Mouse (Mus musculus) lung, adult 2 months (tissue): ENCODE results near the gene Zfp511. TPM values are rescaled to one million over a fixed set of nuclear protein-coding genes. Genes with fewer than 3 reads are reported as not detected.

ENCODE experiments used
- DNase-seq: peaks from one replicate; pipeline ENCODE4 v3.0.0; 2022
- H3K4me1 ChIP-seq: fragments of 200-500 bp; 2 replicates; pipeline ENCODE4 v1.6.1; 2011; ENCODE audit warnings: low read length; ENCODE audit not compliant: control insufficient read depth, insufficient read depth
- H3K4me3 ChIP-seq: fragments of 200-500 bp; replicated peaks from 2 replicates; pipeline ENCODE3; 2011; ENCODE audit warnings: low read depth, mild to moderate bottlenecking, control low read depth, low read length; ENCODE audit errors: extremely low read depth
- POLR2A ChIP-seq: fragments of 200-500 bp; IDR thresholded peaks from 2 replicates; pipeline ENCODE4 v1.6.1; 2011; ENCODE audit warnings: low read depth, mild to moderate bottlenecking, control low read depth, low read length, borderline replicate concordance; ENCODE audit errors: extremely low read depth
- WGBS: fragments of 180-500 bp; shearing (Covaris S2); methylation state at CpG from one replicate; pipeline ENCODE4 v1.1.7; 2018; 5-methylcytosine and 5-hydroxymethylcytosine counted together
- polyA plus RNA-seq: library from polyadenylated mRNA; depleted of rRNA; stranded (reverse); fragments of >200 nt; gene quantifications from 2 replicates; pipeline ENCODE4 v1.2.3, GENCODE M21; 2012; rRNA removed

Zfp511 gene
- polyA plus RNA-seq, 1 experiment = 85.5 TPM

- WGBS = 9% methylated on average over 18 of the region's 18 CpGs
- no peak for TF ChIP-seq POLR2A
- no peak within 1 kb of the TSS for H3K4me3 ChIP-seq
- DNase-seq = no peak
- no peaks in the 10 kb centered on the region for H3K4me1 ChIP-seq
Measured at GRCm38 (mm10) chr7:140082242-140082678, 46.1 kb downstream of the Zfp511 start, which contains the start of gene Caly. Gene Caly, minus strand, starts transcription at chr7:140082548.

Other genes with a start within 250 kb of the Zfp511 start
- 0.09 and 0.12 TPM in 2 replicates for gene Adgra1, start 202.2 kb upstream of the Zfp511 start, polyA plus RNA-seq
- 4.8 and 5.6 TPM in 2 replicates for gene Kndc1, start 141.7 kb upstream of the Zfp511 start, polyA plus RNA-seq
- 0.09 TPM in 1 of 2 replicates, not detected in the other for gene Utf1, start 92.6 kb upstream of the Zfp511 start, polyA plus RNA-seq
- gene 6430531B16Rik, start 57.6 kb upstream of the Zfp511 start, polyA plus RNA-seq = 5.6 and 6.8 TPM in 2 replicates
- gene Adam8, start 43.8 kb upstream of the Zfp511 start, polyA plus RNA-seq = 19.2 and 21.2 TPM in 2 replicates
- gene Tubgcp2, start 278 bp downstream of the Zfp511 start, polyA plus RNA-seq = 19.4 and 25.3 TPM in 2 replicates
- gene Msx3, start 12.7 kb downstream of the Zfp511 start, polyA plus RNA-seq = not detected in 2 replicates
- gene Caly, start 46.2 kb downstream of the Zfp511 start, polyA plus RNA-seq = 0.20 and 0.27 TPM in 2 replicates
- not detected in 2 replicates for gene Prap1, start 57.0 kb downstream of the Zfp511 start, polyA plus RNA-seq
- gene Fuom, start 66.0 kb downstream of the Zfp511 start, polyA plus RNA-seq = 20.4 and 27.3 TPM in 2 replicates
- 6.7 and 11.2 TPM in 2 replicates for gene Paox, start 79.4 kb downstream of the Zfp511 start, polyA plus RNA-seq
- 62.4 and 71.8 TPM in 2 replicates for gene Echs1, start 80.1 kb downstream of the Zfp511 start, polyA plus RNA-seq
- gene Mtg1, start 101.2 kb downstream of the Zfp511 start, polyA plus RNA-seq = 14.7 and 18.2 TPM in 2 replicates
- 0.25 and 0.27 TPM in 2 replicates for gene Sprn, start 118.5 kb downstream of the Zfp511 start, polyA plus RNA-seq
- gene Olfr522, start 128.4 kb downstream of the Zfp511 start, polyA plus RNA-seq = not detected in 2 replicates
- not detected in 2 replicates for gene Olfr523, start 136.8 kb downstream of the Zfp511 start, polyA plus RNA-seq
- not detected in 2 replicates for gene Olfr524, start 169.6 kb downstream of the Zfp511 start, polyA plus RNA-seq
- 1.7 and 2.8 TPM in 2 replicates for gene Cd163l1, start 181.9 kb downstream of the Zfp511 start, polyA plus RNA-seq
- 0.58 and 0.78 TPM in 2 replicates for gene 5830411N06Rik, start 210.9 kb downstream of the Zfp511 start, polyA plus RNA-seq